Mouse (Mus musculus) gonadal fat pad, adult 2 months (tissue): ENCODE data around the gene Shisal1. TPM values are rescaled to one million over a fixed set of nuclear protein-coding genes. Genes with fewer than 3 reads are reported as not detected.

ENCODE experiments used
- DNase-seq: peaks from one replicate; pipeline ENCODE4 v3.0.0-alpha.2; 2012; ENCODE audit warnings: low read depth
- polyA plus RNA-seq: library from polyadenylated mRNA; depleted of rRNA; stranded (reverse); fragments of >200 nt; gene quantifications from 2 replicates; pipeline ENCODE4 v1.2.3, GENCODE M21; 2012; rRNA removed

Gene Shisal1
- 1.00 and 1.6 TPM in 2 replicates for polyA plus RNA-seq

DNA sequence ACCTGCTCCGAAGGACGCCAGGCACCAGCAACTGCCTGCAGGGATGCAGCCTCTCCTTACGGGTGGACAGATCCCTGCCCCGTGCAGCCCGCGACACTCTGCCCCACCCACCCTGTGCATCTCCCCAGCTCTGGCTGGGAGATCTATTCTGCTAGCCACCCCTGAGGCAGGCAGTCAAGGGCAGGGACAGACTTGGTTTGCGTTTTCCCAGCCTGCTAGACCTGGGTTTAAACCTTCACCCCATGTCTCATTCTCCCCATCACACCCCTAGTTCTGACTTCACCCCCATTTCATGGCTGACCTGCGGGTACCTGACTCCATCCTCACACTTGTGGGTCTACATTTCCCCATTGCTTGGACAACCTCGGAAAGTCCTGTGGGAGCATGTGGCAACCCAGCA lies at the start of gene Shisal1:
Gene Shisal1, minus strand, starts transcription at position 101 of the 400 bp plus-strand sequence.
- no peak for DNase-seq

DNA sequence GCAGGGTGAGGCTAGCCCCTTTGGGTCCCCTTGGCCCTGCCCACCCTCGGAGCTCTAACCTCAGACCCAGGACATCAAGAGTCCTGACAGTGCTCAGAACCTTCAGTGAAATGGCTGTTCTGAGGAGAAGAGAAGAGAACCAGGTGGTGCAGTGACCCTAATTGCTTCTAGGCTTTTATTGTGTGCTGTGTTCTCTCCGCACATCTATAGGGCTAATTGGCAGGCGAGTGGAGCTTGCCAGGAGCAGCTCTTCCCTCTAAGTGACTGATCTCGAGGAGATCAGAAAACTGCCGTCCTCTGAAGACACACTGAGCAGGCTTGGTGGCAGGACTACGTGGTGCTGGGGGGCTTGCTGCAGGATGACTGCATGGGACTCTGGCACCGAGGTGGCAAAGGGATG lies 43.6 kb upstream of the Shisal1 start:
- no peak for DNase-seq

DNA sequence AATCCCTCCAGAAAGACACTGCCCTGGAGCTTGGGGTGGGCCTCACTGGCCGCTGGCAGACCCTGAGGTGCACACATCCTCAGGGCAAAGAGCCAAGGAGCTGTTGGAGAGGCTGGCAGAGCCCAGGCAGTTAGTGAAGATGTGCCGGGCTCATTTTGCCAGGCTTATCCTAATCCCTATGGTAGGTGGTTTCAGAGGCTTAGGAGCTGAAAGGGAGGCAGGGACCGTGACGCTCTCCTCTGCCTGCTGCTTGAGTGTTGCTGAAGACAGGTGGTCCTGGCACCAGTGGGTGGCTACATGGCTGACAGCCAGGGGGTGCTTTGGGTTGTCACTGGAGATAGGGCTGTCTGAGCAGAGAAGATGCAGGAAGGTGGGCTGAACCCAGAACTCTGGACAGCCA lies 37.4 kb upstream of the Shisal1 start:
- no peak for DNase-seq

DNA sequence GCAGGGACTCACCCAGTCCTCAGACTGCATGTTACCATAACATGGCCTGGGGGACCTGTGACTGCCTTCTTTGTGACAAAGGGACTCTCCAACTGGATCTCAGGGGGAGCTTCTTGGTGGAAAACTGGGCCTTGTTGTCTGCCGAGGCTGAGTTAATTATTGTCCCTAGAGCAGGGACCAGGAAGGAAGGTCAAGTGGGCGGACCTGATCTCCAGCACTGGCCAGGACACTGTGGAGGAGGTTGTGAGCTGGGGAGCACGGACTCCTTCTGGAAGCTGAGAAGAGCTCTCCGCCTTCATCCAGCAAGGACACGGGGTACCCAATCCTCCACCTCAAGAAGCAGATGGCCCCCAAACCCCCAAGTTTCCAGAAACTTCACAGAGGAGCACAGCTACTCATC lies 36.7 kb upstream of the Shisal1 start:
- no peak for DNase-seq

DNA sequence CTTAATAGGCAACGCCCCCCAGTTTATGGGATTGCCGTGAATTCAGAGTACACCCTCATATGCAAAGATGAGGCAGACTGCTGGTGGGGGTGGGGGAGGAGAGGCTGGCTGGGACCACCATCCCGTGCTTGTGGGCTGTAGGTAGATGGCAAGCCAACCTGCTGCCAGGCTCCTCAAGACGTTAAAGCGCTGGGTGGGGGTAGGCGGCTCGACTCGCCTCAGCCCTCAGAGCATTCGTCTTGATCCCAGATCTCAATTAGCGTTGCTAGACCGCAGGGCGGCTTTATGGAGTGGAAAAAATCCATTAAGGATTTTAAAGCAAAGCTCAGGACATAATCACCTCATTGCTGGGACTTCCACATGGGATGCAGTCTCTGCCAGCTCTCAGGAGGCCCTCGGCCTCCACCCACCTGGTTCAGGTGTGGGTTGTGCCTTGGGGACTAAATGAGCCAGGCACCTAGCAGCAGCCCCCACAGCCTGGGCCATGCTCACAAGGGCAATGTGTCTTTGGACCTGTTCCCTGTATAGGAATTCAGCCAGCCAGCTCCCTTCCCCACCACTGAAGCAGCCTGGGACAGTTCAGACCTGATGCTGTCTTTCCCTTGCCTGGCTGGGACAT lies 34.5 kb upstream of the Shisal1 start:
- no peak for DNase-seq

DNA sequence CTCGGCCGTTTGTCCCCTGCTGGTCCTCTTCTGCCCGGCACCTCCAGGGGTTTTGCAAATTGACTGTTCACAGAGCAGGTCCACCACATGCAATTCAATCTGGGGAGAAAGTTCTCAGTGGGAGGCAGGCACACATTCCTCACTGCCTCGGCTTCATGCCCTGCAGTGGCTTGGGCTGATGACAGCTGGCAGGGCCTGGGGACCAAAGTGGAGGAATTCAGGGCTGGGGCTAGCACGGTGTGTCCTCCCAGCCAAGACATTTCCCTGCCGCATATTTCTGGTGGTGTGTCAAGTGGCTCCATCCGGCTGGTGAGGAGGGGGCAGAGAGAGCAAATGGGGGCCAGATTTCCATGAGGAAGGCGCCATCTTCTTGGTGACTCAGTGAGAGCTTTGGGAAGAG lies 22.5 kb upstream of the Shisal1 start:
- no peak for DNase-seq

DNA sequence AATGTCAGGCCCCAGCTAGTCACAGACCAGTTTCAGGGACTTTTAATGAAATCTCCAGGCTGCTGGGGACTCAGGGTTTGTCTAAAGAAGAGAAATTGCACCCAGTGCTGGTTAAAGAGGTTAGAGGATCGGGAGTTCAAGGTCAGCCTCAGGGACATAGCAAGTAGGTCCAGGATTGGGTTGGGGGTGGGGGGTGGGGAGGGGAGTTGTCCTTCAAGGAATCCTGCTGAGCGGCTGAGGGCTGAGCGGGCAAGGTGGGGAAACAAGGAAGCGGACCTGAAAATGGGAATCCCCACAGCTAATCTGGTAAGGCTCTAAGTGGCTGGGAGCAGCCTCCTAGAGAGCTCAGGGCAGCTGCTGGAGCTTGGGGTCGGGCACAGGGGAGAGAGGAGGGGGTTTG lies 20.9 kb upstream of the Shisal1 start:
- no peak for DNase-seq

DNA sequence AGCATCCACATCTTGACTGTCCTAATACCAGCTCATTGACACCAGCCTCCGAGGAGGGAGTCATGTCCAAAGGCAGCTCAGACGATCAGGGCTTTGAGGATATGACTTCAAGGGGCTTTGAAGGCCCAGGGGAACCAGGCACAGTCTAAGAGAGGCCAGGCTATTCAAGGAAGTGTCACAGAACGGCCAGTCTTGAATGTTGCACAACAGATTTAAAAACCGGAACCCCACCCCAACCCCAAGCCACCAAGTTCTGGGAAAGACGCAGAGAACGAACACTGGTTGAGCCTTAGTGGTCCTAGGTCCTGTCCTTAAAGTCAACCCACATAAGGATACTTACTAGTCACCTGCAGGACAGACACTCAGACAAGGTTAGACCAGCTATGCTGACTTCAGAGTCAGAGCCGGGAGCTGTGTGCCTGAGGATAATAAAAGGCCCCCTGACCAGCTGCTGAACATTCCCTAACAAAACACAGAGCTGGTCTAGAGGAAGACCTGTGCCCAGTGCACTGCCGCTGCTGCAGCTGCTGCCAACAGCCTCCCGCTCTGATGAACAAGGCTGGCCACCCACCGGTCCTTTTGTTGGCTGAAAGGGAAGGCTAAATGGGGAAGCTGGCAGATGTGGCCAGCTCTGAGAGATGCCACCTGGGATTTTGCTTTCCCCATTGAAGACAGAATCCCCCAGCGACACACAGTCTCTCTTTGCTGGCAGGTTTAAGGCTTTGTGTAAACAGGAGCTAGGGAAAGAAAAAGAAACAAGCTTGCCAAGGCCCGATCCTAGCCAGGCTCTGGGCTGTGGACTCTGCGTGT lies 19.8 kb upstream of the Shisal1 start:
- no peak for DNase-seq

DNA sequence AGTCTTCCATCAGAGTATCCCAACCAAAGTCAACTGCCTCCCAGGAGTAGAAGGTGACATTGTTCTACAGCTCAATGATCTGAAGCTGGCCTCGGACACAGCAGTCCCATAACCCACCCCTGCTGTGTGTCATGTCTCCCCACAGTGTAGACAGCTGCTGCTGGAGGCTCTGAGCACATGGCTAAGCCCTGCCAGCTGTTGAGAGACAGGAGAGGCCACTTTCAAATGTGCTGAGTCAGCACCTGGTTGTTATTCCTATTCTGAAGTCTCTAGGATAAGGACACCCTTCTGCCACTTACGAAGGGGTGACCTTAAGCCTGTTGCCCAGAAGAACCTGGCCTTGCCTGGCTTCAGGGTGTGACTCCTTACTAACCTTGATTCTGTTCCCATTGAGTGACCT lies 14.5 kb upstream of the Shisal1 start:
- DNase-seq, result no peak

DNA sequence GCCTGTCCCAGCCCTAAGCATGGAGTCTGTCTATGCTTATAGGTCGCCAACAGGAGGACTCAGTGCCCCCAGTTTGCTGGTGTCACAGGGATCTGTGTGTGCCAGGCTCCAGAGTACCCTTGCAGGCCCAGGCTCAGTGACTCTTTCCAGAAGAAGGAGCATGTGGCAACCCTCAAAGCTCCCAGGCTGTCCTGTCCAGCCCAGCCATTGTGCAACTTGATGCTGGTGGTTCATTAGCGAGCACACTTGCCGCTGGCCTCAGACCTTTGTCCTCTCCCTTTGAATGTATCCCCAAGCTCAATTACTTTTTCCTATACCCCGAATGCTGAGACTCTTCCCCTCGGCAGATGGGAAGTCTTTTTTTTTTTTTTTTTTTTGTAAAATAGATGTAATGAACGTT lies 12.1 kb upstream of the Shisal1 start:
- no peak for DNase-seq

DNA sequence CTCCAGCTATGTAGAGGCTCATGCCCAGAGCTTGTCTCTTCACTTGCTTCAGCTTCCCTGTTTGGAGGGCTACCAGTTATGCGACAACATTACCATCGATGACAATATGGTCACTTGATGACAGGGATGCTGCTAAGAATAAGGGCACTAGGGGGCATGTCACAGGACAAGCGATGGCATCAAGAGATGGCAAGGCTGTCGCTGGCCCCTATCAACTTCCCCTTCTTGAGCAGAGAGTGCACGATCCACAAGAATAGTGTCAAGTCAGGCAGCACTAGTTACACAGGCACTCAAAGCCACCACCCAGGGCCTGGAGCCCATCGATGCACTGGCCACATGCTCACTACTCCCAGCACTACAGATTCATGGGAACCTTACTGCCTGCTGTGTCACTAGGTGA lies 8.4 kb upstream of the Shisal1 start:
- DNase-seq, result no peak

DNA sequence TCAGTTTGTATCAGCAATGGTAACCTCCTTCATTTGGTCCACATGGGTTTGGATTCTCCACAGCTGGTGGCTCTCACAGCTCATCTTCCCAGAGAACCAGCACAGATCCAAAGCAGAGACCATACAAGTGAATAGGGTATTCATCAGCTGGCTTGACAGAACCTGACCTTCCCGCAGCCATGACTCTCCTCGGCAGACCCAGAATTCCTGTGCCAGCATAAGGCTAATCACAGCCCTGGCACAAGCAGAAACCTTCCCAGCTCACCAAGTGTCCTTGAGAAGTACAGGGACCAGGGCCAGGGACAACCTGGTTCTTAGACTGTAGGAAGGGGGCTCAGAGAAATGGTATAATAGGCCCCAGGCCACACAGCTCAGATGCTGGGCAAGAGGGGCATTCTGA lies 6.2 kb upstream of the Shisal1 start:
- DNase-seq, result no peak

DNA sequence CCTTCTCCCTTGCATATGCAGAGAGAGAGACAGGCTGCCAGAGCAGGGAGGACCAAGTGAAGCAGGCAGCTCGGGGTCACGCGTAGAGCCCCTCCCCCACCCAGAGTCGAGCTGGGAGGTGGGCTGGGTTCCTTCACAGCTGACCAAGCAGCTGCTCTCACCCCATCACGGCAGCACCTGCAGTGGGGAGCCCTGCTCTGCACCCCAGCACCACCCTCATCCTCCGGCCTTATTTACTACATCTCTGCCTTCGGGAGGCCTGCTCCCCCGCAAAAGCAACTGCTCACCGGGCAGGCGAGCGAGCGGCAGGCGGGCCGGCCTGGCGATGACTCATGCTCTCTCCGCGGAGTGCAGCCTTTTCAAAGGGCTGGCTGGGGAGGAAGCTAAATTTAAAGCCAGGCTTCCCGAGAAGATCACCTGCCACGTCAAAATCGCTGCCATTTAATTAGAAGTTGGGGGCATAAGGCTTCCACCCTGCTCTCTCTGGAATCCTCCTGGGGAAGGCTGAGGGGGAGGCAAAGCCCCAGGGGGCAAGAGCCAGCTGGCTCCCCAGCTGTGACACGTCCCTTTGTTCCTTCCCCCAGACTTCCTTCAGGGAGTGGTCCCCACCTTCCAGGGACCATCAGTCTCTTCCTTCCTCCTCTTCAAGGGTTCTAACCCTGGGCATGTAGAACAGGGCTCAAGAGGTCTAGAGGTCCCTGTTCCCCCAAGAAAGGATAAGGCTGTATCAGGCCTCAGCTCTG lies 3.7 kb upstream of the Shisal1 start:
- no peak for DNase-seq

DNA sequence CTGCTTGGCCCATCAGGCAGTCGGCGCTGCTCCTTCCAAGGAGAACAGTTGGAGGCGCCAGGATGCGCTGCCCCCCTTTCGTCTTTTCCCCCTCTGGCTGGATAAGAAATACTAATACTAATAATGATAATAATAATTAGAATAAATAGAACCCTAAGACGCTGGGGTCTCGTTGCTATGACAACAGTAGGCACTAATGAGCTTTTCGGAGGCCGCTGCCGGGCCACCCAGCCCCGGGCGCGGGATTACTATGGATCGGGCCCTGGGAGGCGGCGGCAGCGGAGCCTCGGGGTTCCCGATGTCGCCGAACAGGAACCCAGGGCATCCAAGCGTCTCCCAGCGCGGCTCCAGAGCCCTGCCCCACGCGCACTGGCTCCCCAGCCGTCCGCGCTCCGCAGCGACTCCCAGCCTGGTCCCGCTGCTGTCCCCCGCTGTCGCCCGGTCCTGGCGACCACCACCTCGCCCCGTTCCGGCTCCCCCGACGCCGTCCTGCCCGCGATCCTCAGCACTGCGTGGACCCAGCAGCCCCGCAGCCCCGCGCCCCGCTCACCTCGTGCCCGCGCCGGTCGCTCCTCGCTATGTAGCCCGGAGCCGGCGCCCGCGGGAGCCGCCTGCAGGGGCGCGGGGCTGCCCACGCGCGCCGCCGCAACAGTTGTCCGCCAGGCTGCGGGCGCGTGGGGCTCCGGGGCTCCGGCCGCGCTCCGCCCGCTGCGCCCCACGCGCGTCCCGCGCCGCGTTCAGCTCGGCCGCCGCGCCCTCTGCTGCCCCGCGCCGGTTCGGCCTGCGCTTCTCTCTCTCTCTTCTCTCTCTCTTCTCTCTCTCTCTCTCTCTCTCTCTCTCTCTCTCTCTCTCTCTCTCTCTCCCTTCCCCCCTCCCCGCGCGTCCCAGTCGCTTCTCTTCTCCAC lies 833 bp downstream of the Shisal1 start:
- no peak for DNase-seq

DNA sequence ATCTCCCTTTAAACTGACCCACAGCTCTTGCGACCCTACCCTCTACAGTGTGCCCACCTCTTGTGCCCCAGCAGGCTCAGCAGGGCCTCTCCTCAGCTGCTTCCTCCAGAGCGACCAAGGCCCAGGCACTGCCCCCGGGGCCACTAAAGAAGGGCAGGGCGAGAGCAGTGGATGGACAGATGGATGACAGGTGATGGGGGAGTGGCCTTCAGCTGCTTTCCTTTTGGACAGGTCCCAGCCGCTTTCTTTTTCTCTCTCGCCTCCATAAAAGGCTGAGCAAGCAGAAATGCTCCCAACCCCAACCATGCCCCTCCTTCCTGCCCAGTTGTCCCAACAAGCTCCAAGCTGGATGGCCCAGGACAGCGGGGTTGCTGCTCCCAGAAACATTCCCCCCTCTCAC lies 2.7 kb downstream of the Shisal1 start:
- DNase-seq, result no peak

DNA sequence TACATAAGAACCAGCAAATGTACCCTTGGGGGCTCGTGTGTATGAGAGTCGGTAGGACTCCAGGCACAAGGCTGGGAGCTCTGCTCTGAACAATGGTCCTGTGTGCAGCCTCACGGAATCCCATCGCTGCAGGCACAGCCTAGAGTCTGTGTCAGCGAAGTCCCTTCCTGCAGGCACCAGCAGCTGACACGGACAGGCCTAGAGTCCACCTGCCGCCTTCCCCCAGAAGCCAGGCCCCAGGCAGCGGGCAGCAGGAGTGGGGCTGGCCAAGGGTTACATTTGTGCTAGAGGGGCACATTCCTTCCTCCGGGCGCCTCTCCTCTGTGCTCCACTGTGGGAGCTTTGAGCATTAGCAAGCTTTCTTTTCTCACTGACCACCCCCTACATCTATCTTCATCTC lies 3.3 kb downstream of the Shisal1 start:
- no peak for DNase-seq

DNA sequence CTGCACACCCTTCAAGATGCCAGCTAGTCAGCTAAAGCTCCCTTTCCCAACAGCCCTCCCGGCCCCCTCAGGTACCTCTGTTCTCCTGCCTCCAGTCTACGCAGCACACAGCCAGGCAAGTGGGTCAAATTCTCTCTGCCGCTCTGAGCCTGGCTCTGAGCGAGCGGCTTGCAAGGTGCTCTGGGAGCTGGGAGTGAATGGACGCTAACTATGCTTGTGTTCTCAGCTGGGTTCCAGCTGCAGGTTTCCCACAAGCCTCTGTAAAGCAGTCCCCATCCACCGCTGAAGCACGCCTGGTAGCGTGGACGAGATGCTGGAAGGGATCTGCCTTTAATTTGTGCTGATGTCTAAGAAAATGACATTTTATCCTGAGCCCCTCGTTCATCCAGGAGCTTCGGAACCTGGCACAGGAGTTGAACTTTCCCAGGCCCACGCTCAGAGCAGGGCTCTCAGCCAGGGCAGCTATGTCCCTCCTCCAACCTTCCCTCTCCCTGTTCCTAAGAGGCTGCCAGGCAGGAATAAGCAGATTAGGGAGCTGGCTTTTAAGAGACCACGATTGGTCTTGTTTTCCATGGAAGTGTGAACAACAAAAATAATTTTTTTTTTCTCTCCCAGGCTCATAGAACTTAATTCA lies 5.1 kb downstream of the Shisal1 start:
- DNase-seq, result no peak

DNA sequence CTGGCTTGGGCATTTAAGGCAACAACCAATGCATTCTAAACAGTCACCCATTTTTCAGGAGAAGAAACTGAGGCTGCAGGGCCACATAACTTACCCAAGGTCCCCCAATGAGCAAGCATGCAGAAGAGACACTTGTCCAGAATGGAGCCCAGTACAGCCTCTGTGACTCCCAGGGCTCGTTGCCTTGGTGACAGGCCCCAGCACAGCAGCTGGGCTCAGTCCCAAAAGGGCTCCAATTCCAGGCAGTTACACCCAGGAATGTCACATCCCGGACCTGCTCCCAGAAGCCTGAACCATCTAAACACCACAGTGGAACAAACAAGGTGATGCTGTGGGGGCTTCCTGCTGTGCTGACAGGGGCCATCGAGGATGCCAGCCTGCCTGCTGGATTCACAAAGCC lies 6.1 kb downstream of the Shisal1 start:
- no peak for DNase-seq

DNA sequence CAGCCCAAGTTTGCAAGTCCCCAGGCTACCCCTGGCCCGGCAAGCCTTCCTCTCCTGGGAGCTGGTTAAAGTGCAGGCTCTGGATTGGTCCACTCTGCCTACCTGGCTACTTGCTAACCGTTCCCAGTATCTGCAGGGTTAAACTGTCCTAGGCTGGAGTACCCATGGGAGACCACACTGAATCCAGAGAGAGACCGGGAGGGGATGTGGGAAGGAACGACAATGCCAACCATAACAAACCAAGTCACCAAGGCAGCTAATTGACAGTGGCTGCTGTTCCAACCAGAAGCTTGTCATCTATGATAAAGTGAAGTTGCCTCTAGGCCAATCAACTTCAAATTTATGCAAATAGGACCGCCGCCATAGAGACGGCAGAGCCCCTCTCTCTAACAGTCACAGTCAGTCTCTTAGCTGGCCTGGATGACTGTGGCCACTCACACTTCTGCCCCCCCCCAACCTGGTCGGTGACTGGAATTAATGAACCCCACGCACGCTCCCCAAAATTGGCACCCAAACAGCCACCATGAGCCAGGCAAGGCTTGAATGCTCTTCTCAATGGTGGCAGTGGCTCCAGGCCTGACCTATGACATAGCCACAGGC lies 13.2 kb downstream of the Shisal1 start:
- DNase-seq, result no peak

DNA sequence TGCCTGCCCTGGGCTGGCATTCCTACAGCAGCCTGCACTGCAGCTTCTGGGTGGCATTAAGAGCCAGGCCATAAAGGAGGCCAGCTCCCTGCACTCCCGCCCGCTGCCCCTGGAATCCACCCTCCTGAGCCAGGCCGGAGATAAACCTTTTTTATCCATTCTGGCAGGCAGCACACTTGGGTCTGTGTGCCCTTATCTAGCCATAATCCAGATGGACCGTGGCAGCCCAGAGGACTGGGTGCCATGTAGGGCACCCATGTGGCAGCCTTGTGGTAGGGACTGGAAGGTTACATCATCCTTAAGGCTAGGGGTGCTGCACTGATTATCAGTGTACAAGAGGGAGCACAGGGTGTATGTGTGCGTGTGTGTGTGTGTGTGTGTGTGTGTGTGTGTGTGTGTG lies 16.4 kb downstream of the Shisal1 start:
- no peak for DNase-seq

DNA sequence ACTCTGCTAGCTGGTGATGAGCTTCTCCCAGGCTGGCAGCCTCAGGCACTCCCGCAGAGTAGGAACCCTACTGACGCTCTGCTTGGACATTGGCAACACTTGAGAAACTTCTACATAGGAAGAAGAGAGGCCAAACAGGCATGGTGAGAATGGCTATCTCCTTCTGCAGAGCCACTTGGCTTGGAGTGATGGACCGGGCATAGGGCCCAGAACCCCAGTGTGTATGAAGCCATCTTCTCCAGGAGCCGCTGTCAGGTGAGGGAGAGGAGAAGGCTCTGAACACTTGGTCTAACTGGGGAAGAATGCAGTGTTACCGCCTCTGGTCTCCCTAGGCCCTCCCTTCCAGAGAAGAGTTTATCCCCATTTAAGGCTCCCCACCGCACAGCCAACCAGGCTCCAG lies 19.3 kb downstream of the Shisal1 start:
- no peak for DNase-seq
